Mouse (Mus musculus) liver, embryonic 14.5 days (tissue): Measurements from ENCODE around the gene Irf1.

Source experiments
- CTCF ChIP-seq: IDR thresholded peaks from 2 replicates; pipeline ENCODE4 v1.5.1; 2016; ENCODE audit warnings: antibody characterized with exemption, low read depth, control low read depth
- EP300 ChIP-seq: IDR thresholded peaks from 2 replicates; pipeline ENCODE4 v1.6.1; 2016; ENCODE audit warnings: antibody characterized with exemption, low read depth

- no peak for TF ChIP-seq CTCF
- no peak for TF ChIP-seq EP300
Observed at GRCm38 (mm10) chr11:53798041-53798711, 28.4 kb downstream of the Irf1 start.
